Mouse (Mus musculus) thymus, postnatal 0 days (tissue): ENCODE data around the gene Taf10. TPM values are rescaled to one million over a fixed set of nuclear protein-coding genes. Genes with fewer than 3 reads are reported as not detected.

Experiments
- DNase-seq: peaks from one replicate; pipeline ENCODE4 v3.0.0-alpha.2; 2015; ENCODE audit warnings: low spot score
- polyA plus RNA-seq: library from polyadenylated mRNA; unstranded; fragments of >200 nt; fragmentation: Nextera tagmentation; extraction: Ambion mirVana; gene quantifications from 2 replicates; pipeline ENCODE4 v1.2.1, GENCODE M21; 2015

Gene Taf10
- polyA plus RNA-seq = 206 and 214 TPM in 2 replicates

DNA sequence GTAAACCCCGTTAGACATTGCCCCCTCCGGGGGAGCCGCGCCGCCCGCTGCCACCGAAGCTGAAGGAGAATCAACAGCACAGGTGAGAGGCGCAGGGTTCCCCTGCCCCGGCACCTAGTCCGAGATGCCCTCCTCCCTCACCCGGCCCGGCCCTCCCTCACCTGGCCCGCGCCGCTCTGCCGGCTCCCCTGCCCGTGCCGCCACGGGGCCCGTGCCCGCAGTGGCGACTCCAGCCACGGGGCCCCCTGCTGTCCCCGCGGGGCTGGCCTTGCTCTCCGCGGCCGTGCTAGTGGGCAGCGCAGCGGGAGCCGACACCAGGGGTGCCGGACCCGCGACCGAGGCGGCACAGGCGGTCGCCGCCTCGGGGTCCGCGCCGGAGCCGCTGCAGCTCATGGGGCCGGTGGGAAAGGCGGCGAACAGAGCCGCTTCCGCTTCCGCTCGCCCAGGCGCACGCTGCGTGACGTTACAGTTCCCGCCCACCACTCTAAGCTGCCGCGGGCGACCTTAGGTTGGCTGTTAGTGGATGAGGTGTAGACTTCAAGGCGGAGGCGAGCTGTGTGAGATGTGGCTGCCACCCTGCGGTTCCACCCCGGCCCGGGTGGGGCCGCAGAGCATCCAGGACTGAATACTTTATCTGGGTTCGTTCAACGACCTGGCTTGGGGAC, at the start of gene Taf10:
Gene Taf10 (minus strand): TSS at position 436 of the 665 bp plus-strand sequence.
- DNase-seq = peak; percentile 94

DNA sequence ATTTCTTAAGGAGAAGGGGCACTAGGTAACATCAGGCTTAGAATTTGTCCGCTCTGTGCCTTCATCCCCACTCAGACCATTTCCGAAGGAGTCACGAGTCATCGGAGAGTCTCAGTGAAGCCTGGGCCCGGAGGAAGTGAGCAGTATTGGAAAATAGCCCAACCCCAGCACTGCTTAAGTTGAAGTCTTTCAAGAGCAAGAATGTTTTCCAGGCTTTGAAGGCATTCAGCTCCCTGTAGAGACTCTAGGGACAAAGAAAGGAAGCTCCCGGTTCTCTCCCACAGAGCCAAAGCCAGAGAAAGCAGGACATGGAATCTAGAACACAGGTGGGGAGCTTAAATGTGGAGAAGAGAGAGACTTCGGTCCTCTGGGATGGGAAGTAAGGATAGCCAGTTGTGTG, 49.5 kb upstream of the Taf10 start:
- DNase-seq = no peak

DNA sequence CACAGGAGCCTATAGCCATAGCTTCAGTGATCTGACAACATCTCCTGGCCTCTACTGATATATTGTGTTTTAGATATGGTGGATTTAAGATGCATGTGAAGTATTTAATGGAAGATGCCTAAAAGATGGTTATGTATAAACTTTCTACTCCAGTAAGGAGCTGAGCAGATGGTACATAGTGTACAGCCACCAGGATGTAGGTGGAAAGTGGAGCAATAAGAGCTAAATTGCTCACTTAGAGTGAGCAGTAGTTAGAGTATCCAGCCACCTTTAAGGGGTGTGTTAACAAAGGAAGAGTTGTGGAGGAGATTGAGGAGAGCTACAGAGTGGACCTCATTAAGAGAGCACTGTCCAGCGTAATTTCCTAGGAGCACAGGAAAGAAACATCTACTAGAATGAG, 47.0 kb upstream of the Taf10 start:
- DNase-seq = no peak

DNA sequence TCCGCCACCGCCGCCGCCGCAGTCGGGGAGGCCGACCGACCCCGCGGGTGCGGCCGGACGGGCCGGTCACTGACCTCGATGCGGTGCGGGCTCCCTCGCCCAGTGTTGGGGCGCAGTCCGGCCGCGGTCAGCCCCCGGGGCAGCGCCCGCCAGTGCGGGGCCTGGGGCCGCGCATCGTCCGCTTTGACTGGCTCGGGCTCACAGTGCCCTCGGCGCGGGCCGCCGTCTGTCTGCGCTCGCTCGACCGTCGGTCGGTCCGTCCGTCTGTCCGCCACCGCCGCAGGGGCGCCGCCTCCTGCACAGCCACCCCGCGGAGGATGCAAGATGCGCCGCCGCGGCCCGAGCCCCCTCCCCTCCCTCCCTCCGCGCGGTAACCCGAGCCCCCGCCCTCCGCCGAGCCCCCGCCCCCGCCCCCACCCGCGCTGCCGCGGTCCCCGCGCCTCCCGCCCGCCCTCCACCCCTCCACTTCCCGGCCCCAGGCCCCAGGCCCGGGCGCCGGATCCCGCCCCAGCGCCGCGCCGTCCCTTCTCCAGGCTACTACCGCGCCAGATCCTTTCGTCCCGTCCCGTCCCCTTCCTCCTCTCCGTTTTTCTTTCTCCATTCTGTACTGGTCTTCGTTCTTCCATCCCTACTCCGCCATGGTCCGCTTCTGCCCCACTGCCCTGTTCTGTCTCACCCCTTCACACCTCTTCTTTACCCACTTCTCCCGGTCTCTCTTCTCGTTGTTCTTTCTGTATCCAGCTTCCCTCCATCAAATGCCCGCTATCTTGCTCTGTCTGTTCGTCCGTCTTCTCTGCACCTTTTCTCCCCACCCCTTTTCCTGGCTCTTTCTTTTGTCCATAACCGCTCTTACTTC, 43.4 kb upstream of the Taf10 start, which contains the start of gene Dchs1:
Gene Dchs1 (minus strand): TSS at position 370 of the 856 bp plus-strand sequence.
- no peak for DNase-seq

DNA sequence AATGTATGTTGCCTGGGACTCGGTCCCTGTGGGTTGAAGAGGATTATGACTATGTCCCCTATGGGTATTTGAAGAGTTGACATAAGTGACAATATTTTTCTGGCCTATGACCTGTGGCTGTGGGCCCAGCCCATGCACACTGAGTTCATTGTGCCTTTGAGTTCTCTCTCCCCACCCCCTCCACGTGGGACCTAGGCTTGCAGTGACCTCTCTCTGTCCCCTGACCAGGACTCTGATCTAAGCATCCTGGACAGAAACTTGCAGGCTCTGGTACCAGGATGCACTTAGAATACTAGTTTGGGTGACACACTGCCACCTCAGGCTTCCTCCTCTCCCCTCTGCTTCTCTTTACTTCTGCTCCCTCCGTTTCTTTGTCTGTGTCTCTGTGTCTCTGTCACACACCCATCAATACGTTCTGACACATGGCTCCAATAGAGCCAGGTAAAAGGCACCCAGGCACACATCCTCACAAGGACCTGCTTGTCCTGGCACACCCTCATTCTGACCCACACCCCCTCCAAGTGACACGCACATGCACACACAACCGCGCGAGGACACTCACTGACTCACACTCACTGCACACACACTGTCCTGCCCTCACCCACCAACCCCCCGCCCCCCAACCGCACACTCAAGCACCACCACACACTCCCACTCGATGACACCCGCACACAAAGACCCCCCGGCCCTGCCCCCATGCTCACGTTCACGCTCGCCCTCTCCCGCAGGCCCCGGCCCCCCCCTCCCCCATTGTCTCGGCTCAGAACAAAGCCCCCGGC, 42.5 kb upstream of the Taf10 start:
- DNase-seq = no peak

DNA sequence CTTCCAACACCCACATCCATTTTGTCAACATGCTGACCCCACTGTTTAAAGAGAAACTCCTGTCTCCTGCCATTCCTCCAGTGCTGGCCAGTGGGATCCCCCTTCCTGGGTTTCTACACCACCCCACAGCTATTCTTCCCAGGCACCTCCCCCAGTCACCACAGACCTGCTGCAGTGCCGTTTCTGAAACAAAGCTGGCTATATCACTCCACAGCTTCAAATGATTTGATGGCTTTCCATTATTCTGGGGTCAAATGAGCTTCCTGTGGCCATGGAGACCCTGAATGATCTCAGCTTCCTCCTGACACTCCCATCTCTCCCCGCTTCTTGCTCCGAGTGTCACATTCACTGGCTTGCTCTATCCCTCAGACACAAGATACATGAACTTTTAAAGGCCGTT, 40.4 kb upstream of the Taf10 start:
- DNase-seq = no peak

DNA sequence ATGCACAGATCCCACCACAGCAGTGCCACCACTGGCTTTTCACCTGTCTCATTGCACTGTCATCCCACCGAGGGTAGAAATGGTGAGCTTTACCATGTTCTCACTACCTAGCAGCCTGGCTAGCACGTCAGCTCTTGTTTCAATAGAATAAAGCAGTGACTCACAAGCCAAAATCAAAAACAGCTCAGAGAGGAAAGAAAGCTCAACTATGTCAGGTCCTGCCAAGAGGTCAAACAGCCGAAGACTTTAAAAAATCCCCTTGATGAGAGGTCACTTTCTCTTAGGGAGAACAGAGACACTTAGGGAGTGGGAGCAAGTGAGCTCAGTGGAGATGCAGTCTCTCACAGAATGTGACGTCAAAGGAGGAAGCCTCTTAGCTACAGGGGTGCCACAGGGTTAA, 39.7 kb upstream of the Taf10 start:
- DNase-seq = no peak

DNA sequence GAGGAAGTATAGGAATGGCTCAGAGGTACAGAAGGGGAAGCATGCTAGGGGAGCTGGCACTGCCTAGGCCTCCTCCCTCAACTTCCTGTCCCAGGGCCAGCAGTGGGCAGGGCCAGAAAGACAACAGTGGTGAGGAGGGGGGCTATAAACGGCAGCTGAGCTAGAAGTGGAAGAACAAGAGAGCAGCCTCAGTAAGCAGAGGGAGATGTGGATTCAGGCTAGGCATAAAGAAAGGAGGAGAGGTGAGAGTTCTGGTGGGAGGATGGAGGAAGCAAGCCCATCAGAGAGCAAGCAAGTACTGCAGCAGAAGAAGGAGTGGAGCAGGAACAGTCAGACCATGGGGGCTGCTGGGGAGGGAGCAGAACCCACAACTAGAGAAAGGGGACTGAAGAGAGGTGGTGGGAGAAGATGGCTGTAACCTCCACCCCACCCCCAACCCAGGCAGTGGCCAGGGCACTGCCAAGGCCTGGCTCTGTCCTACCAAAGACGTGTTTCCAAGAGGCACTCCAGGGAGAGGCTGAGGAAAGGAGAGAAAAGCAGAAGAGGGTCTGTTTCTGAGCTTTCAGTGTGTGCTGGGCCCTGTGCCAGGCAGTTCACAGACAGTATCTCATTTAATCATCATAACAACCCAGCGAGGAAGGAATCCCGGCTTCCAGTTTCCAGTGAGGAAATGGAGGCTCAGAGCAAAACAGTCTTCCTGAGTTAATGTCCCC, 34.5 kb upstream of the Taf10 start:
- DNase-seq = peak; percentile 61

DNA sequence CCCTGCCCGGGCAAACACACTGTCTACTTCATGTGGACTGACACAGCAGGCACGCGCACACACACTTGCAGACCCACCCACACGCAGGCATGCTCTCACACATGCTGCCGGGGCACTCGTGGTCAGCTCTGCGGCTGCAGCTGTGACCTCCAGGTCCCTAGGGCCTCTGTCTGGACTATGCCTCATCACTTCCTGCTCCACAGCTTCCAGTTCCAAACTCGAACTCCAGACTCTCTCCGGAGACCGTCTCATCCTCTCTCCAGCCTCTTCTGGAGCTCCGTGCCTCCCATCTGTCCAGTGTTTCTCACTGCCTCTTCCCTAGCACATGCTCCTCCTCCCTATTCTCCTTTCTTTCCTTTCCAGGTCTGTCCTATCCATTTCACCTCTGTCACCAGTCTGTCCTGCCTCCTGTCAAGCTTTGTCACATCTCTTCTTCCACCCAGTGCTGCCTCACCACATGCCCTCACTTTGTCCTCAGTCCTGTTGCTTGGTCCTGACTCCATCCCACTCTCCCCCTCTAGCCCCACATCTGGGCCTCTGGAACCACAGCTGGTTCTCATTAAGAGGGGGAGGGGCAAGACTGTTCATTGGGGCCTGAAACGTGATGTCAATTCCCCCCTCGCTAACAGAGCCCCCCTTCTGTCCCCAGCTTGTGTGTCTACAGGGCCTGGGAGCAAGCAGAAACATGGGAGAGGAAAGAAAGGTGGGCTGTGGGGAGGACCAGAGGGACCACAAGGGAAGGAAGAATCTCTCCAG, 33.8 kb upstream of the Taf10 start:
- DNase-seq = no peak

DNA sequence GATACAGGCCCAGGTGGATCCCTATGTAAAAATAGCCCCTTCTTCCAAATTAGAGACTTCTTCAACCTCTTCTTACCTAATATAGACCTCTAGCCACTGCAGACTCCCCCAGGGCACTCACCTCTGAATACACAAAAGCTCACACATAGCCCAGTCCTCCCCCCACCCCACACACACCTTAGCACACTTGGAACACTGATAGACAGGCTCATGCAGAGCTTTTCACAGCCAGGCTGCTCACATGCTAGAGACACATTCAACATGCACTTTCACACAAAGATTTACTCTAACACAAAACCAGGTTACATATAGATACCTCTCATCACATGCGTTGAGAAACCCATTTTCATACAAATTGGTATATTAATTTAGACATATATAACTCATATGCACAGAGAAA, 33.2 kb upstream of the Taf10 start:
- no peak for DNase-seq

DNA sequence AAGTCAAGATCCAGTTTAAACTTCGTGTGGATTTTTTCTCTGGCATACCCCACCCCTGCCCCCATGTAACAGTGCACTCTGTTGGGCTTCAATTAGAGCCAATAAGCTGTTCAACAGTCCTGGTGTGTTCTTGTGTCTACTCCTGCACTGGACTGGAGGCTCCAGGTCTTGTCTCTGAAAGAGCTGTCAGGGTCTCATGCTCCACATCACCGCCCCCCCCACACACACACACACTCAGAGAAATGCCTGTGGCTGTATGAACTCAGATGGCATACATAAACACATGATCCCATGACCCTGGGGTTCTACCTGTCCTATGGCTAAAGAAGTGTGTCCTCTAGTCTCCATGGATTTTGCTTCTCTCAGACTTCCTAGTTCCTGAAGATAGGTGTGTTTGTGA, 31.9 kb upstream of the Taf10 start:
- DNase-seq = no peak

DNA sequence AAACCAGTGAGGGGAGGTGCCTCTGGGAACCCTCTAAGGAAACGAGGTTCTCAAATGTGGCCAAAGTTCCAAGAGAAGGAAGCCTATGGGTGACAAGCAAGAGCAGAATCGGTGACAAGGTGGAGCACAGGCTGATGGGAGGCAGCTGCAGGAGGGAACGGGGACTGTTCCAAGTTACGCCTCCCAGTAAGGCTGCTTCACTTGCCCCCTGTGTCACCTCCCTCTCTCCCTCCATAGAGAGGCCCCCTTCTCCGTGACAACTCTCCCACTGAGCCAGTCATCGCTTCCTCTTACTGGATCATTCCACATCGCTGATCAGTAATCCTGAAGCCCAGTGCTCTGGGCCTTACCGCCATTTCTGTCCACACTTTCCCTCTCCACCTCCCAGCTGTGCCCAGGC, 30.5 kb upstream of the Taf10 start:
- no peak for DNase-seq

DNA sequence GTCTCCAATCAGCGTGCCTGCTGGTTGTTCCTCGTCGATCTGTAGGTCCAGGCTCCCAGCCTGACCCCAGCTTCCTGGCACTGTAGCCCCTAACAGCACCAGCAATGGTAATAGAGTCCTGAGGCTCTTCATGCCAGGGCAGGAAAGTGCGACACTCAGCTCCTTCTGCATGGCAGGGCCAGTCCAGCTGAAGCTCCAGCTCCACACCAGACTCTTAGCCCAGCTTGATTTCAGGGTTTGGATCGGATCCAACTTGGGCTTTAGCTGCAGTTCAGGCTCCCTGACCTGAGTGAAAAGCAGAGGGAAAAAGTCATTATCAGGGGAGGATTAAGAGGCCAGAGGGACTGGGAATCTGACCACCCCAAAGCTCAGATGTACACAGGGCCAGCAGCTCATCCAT, 28.9 kb upstream of the Taf10 start:
- no peak for DNase-seq

DNA sequence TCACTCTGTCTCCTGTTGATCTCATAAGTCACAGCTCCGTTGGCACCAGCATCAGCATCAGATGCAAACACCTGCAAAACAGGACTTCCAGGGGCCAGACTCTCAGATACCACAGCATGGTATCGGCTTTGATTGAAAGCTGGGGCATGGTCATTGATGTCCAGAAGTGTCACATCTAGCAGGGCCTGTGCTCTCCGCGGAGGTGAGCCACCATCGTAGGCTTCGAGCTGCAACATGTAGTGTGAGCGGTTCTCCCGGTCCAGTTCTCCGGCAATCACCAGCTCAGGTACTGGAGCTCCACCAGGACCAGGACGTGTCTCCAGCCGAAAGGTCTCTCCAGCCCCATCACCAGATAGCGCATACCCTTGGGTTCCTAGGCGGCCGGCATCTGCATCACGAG, 28.2 kb upstream of the Taf10 start:
- DNase-seq = no peak

DNA sequence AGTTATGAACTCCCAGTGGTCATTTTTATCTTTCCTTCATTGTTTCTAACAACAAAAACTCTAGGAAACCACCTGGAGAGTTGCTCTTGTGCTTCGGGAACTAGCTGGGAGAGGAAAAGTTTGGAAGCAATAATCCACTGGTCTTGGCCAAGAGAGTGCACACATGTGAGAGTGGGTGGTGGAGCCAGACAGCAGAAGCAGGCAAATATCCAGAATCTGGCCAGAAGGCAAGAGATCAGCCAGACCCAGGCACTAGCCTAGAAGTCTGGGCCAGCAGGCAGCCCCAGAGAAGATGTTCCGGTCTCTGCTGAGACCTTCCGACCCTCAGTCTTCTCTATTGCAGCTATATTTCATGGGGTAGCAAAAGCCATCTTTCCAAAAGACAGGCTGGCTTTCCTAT, 25.8 kb upstream of the Taf10 start:
- DNase-seq = no peak

DNA sequence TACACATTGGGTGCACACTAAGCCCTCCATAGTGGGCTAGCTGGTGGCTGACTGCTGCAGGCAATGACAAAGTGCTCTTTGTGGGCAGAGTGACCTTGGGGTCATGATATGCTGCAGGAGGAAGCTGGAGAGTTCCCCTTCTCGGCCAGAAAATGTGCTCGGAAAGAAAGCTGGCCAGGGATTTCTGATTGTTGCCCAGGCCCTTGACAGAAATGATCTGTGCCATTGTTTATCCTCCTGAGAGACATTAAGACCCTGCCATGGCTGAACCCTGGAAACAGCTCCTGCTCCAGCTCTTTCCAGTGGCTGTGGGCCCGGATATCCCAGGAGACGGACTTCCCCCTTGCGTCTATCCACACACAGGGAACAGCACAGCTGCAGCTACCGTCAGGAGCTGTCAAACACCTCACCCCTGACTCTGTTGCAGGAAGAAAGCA, 23.6 kb upstream of the Taf10 start:
- no peak for DNase-seq

DNA sequence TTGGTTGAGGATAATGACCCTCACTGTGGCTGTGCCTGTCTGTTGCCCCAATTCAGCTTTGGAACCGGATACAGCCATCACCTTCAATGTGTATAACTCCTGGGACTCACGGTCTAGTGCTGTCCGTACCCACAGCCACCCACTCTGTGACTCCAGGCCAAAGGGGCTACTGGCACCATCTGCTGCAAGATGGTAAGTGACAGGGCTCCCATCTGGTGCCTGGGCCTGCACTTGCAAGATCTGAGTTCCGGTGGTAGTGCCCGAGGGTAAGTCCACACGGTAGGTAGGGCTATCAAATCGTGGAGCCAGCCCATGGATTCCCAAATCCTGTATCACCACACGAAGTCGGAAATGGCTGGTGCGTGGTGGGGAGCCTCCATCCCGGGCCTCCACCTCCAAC, 20.2 kb upstream of the Taf10 start:
- DNase-seq = no peak

DNA sequence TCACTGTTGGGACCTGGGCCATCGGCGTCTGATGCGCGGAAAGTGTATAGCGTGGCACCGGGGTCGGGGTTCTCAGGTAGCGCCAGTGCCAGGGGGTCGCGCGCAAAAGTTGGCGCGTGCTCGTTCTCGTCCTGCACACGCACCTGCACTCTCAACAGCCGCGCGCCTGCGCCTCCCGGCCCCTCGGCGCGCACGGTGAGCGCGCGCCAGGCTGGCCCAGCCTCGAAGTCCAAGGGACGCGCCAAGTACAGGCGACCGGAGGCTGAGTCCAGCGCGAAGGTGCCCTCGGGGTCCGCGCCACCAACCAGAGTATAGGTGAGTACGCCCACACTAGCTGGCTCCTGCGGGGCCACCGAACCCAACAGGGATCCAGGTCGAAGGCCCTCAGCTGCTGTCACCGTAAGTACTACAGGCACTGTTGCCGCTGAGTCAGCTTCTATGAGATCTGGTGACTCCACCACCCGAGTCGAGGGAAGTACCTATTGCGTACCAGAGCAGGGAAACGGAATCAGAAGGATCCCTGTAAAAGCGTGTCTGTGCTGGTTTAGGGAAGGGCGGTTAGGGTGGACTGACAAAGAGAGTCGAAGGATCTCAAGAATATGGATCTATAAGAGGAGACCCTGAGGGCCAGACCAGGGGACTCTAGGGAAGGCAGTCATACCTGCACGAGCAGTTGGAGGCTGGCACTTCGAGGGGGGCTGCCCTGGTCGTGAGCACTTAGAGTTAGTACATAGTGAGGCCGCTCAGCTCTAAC, 18.5 kb upstream of the Taf10 start:
- DNase-seq = no peak

DNA sequence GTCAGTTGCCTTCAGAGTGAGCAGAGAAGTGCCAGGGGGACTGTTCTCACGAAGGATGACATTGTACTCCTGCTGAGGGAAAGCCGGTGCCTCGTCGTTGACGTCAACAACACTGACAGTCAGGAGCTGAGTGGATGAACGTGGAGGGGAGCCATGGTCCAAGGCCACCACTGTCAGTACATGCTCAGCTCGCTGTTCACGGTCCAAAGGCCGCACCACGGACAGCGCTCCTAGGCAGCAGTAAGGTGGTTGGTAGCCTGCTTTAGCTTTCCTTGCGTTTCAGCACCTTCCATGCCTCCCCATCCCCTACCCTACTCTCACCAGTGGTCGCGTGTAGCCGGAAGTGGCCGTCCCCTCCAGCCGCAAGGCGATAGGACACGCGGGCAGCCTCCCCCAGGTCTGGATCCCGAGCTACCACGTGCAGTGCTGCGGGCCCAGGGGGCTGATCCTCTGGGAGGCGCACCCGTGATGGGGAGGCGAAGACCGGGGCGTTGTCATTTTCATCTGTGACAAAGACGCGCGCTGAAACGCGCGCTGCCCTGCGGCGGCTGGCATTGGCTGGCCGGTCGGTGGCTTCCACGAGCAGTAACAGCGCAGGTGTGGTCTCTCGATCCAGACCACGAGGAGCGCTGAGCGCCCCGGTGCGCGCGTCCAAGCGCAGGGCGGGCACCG, 17.8 kb upstream of the Taf10 start:
- no peak for DNase-seq
